Mouse (Mus musculus) hindbrain, embryonic 15.5 days (tissue): ENCODE results near the gene Larp4. TPM values are rescaled to one million over a fixed set of nuclear protein-coding genes. Genes with fewer than 3 reads are reported as not detected.

ENCODE experiments used
- ATAC-seq: fragments of 200-750 bp; cut with Nextera tagmentation; 2 replicates; pipeline ENCODE4 v1.8.0; 2017; ENCODE audit warnings: low read depth, moderate number of reproducible peaks, moderate TSS enrichment; ENCODE audit not compliant: low FRiP score
- H3K27ac ChIP-seq: fragments of 300-500 bp; sonication (generic); replicated peaks from 2 replicates; pipeline ENCODE4 v1.5.1; 2015; ENCODE audit warnings: mild to moderate bottlenecking, inconsistent platforms
- H3K27me3 ChIP-seq: fragments of 300-500 bp; sonication (generic); 2 replicates; pipeline ENCODE4 v1.6.1; 2015; ENCODE audit warnings: control low read depth, inconsistent platforms
- H3K36me3 ChIP-seq: fragments of 300-500 bp; sonication (generic); 2 replicates; pipeline ENCODE4 v1.6.1; 2015; ENCODE audit warnings: control low read depth, inconsistent platforms
- H3K4me1 ChIP-seq: fragments of 300-500 bp; sonication (generic); replicated peaks from 2 replicates; pipeline ENCODE4 v1.6.1; 2015; ENCODE audit warnings: control low read depth, inconsistent platforms
- H3K4me2 ChIP-seq: fragments of 300-500 bp; sonication (generic); 2 replicates; pipeline ENCODE4 v1.6.1; 2015; ENCODE audit warnings: moderate library complexity, mild to moderate bottlenecking, inconsistent platforms
- H3K4me3 ChIP-seq: fragments of 300-500 bp; sonication (generic); 2 replicates; pipeline ENCODE4 v1.5.1; 2015; ENCODE audit warnings: mild to moderate bottlenecking, inconsistent platforms
- H3K9ac ChIP-seq: fragments of 300-500 bp; sonication (generic); 2 replicates; pipeline ENCODE4 v1.6.1; 2015; ENCODE audit warnings: inconsistent platforms
- H3K9me3 ChIP-seq: fragments of 300-500 bp; sonication (generic); 2 replicates; pipeline ENCODE4 v1.6.1; 2016; ENCODE audit warnings: control low read depth, inconsistent platforms
- WGBS: fragments of 180-500 bp; shearing (Covaris S2); methylation state at CpG from one replicate; pipeline ENCODE4 v1.1.7; 2015; 5-methylcytosine and 5-hydroxymethylcytosine counted together
- polyA plus RNA-seq: library from polyadenylated mRNA; unstranded; fragments of >200 nt; fragmentation: Nextera tagmentation; extraction: Ambion mirVana; gene quantifications from 2 replicates; pipeline ENCODE4 v1.2.1, GENCODE M21; 2015

Gene Larp4
- polyA plus RNA-seq, 1 experiment from 2014 or later: 19.4 TPM

- Histone ChIP-seq H3K4me1 (peaks cover 56% of the 10 kb centered on the region), H3K27ac (peak overlapping the region; percentile 30), H3K9me3 (no peaks in the 10 kb centered on the region), H3K4me3 (no peak overlapping the region), H3K27me3 (no peaks in the 10 kb centered on the region), H3K9ac (no peak overlapping the region), H3K4me2 (peak overlapping the region; percentile 55), H3K36me3 (0 out of 2 replicates have a peak, but pooled peaks cover under 1% of the 10 kb centered on the region)
- 78% methylated on average over 9 of the region's 9 CpGs for WGBS
- ATAC-seq: no peak
These were observed 72.2 kb downstream of the Larp4 start for GRCm38 (mm10) chr15:100042048-100042400.

GRCm38 (mm10) chr15:100045576-100045975, 75.7 kb downstream of the Larp4 start:
- 0 out of 2 replicates have a peak, but pooled peaks cover 2% of the 10 kb centered on the region for H3K36me3 ChIP-seq
- ATAC-seq: no peak
- H3K9ac ChIP-seq: no peak overlapping the region
- no peaks in the 10 kb centered on the region for H3K27me3 ChIP-seq
- H3K4me3 ChIP-seq: no peak overlapping the region
- no peak overlapping the region for H3K4me2 ChIP-seq
- 62% methylated on average over 6 of the region's 6 CpGs for WGBS
- no peak overlapping the region for H3K27ac ChIP-seq
- H3K4me1 ChIP-seq: peaks cover 45% of the 10 kb centered on the region
- no peaks in the 10 kb centered on the region for H3K9me3 ChIP-seq

- Histone ChIP-seq H3K27me3 (no peaks in the 10 kb centered on the region), H3K9ac (no peak overlapping the region), H3K4me1 (peaks cover 36% of the 10 kb centered on the region), H3K27ac (no peak overlapping the region), H3K36me3 (0 out of 2 replicates have a peak, but pooled peaks cover 2% of the 10 kb centered on the region), H3K4me2 (no peak overlapping the region), H3K9me3 (no peaks in the 10 kb centered on the region), H3K4me3 (no peak overlapping the region)
- ATAC-seq: no peak
- 78% methylated on average over 7 of the region's 7 CpGs for WGBS
These were observed 79.7 kb downstream of the Larp4 start for GRCm38 (mm10) chr15:100049496-100050087.

DNA sequence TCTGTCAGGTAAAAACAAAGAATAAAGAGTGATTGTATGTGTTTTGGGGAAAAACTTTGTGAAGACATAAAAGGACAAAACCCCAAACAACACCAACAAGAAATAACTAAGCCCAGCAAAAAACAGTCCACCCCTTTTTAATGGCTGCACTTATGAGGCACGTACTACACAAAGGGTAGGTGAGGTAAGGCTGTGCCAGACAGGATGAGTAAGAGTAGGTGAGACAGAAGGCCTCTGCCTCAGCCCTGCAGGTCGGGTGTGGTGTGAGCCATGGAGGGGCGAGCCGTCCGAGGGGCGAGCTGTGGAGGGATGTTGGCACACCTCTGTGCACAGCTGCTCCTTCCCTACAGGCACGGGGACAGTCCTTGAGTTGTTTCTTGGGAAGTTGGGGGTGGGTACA, 81.1 kb downstream of the Larp4 start:
- no peak overlapping the region for H3K4me2 ChIP-seq
- H3K9ac ChIP-seq: no peak overlapping the region
- H3K27ac ChIP-seq: no peak overlapping the region
- H3K27me3 ChIP-seq: no peaks in the 10 kb centered on the region
- H3K36me3 ChIP-seq: 0 out of 2 replicates have a peak, but pooled peaks cover 2% of the 10 kb centered on the region
- no peak overlapping the region for H3K4me3 ChIP-seq
- ATAC-seq: no peak
- WGBS: 81% methylated on average over 7 of the region's 7 CpGs
- peaks cover 24% of the 10 kb centered on the region for H3K4me1 ChIP-seq
- H3K9me3 ChIP-seq: no peaks in the 10 kb centered on the region

DNA sequence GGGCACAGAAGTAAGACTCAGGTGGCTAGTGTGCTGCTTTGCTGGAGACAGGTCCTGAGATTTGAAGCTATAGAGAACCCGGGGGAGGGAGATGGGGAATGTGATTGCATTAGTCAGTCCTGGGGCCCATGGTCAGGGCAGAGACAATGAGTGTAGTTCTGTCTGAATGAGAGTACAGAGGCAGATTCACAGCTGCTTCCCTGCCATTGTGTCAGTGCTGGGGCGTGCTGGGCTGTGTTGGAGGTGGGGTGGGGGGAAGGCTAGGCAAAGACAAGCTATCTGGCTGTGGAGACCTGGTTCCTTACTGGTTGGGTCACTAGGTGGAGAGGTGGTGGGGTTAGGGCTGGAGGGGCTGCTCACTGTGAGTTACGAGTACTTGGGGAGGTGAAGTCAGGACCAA, 82.9 kb downstream of the Larp4 start:
- peaks cover 17% of the 10 kb centered on the region for H3K4me1 ChIP-seq
- no peak overlapping the region for H3K9ac ChIP-seq
- 14% methylated on average over 3 of the region's 3 CpGs for WGBS
- no peak overlapping the region for H3K4me3 ChIP-seq
- H3K9me3 ChIP-seq: no peaks in the 10 kb centered on the region
- no peaks in the 10 kb centered on the region for H3K27me3 ChIP-seq
- H3K36me3 ChIP-seq: no peaks in the 10 kb centered on the region
- H3K27ac ChIP-seq: no peak overlapping the region
- 0 out of 2 replicates have a peak overlapping the region, but pooled peaks have one; percentile 9 for H3K4me2 ChIP-seq
- peak; percentile 19; the same call in 1 of the 2 replicates for ATAC-seq

- Histone ChIP-seq H3K4me2 (no peak overlapping the region), H3K4me1 (peaks cover 31% of the 10 kb centered on the region), H3K27me3 (no peaks in the 10 kb centered on the region), H3K9ac (no peak overlapping the region), H3K4me3 (no peak overlapping the region), H3K27ac (no peak overlapping the region), H3K36me3 (no peaks in the 10 kb centered on the region), H3K9me3 (no peaks in the 10 kb centered on the region)
- no peak for ATAC-seq
- 91% methylated on average over 7 of the region's 7 CpGs for WGBS
These were observed 86.6 kb downstream of the Larp4 start for GRCm38 (mm10) chr15:100056397-100056908.

GRCm38 (mm10) chr15:100057698-100058097, 87.8 kb downstream of the Larp4 start:
- Histone ChIP-seq H3K4me1 (peaks cover 30% of the 10 kb centered on the region), H3K27ac (no peak overlapping the region), H3K9ac (no peak overlapping the region), H3K27me3 (no peaks in the 10 kb centered on the region), H3K36me3 (no peaks in the 10 kb centered on the region), H3K9me3 (no peaks in the 10 kb centered on the region), H3K4me2 (no peak overlapping the region), H3K4me3 (no peak overlapping the region)
- no peak for ATAC-seq
- WGBS: 78% methylated on average over 3 of the region's 3 CpGs

- no peak overlapping the region for H3K4me2 ChIP-seq
- WGBS: 90% methylated on average over 3 of the region's 3 CpGs
- H3K9ac ChIP-seq: no peak overlapping the region
- peaks cover 26% of the 10 kb centered on the region for H3K4me1 ChIP-seq
- H3K27me3 ChIP-seq: no peaks in the 10 kb centered on the region
- no peaks in the 10 kb centered on the region for H3K9me3 ChIP-seq
- no peaks in the 10 kb centered on the region for H3K36me3 ChIP-seq
- no peak overlapping the region for H3K27ac ChIP-seq
- ATAC-seq: no peak
- H3K4me3 ChIP-seq: no peak overlapping the region
These were observed 88.3 kb downstream of the Larp4 start for GRCm38 (mm10) chr15:100058143-100058542.

DNA sequence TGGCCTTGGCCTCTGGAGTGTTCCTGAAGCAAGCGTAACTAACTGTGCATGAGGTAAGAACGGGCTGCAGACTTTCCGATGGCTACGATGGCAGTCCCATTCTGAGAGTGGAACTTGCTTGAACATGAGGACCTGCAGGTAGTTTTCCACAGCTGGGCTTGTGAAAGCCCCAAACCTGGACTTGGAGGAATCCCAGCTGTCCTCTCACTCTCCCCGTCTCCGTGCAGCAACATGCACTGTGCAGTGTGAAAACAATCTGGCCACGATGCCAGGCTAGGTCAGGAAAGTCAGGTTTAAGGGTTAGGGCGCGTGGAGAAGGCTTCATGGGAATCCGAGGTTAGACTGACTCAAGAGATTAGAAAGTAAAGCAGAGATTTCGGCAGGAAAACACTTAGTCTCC, 89.0 kb downstream of the Larp4 start:
- Histone ChIP-seq H3K9me3 (no peaks in the 10 kb centered on the region), H3K9ac (no peak overlapping the region), H3K4me2 (no peak overlapping the region), H3K27ac (no peak overlapping the region), H3K4me1 (peaks cover 20% of the 10 kb centered on the region), H3K27me3 (no peaks in the 10 kb centered on the region), H3K4me3 (no peak overlapping the region), H3K36me3 (no peaks in the 10 kb centered on the region)
- ATAC-seq: no peak
- 70% methylated on average over 11 of the region's 11 CpGs for WGBS

GRCm38 (mm10) chr15:100059626-100060311, 89.9 kb downstream of the Larp4 start:
- 77% methylated on average over 7 of the region's 7 CpGs for WGBS

DNA sequence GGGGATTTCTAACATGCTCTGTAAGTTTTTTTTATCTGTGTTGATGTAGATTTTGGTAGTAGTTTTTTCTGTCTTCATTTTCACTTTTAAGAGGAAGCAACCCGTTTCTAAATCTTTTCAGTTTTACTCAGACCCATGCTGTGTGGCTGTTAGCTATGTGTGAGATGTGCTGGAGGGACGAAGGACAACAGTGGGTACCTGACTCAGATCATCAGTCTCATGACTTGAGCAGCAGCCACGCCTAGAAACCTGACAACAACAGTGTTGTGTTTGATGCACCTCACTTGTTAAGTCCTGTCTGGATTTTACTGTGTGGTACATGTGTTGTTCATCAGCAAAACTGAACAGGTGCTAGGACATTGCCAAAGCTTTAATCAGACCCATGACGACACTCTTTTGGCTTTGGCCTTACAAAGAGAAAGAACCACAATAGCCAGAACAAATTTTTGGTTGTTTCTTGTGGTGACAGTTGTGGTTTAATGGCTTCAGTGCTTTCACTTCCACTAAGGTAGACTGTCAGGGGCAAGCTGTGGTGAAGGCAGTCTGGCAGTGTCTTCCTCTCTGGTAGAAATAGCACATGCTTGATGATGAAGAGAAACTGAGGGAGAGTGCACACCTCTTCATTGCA, 90.8 kb downstream of the Larp4 start:
- Histone ChIP-seq H3K9ac (no peak overlapping the region), H3K9me3 (no peaks in the 10 kb centered on the region)
- ATAC-seq: no peak

More at GRCm38 (mm10) chr15:100059626-100060311, 89.9 kb downstream of the Larp4 start:
- Histone ChIP-seq H3K27me3 (no peaks in the 10 kb centered on the region), H3K4me2 (no peak overlapping the region), H3K9me3 (no peaks in the 10 kb centered on the region), H3K9ac (no peak overlapping the region), H3K4me3 (no peak overlapping the region), H3K27ac (no peak overlapping the region), H3K4me1 (peaks cover 20% of the 10 kb centered on the region), H3K36me3 (no peaks in the 10 kb centered on the region)
- ATAC-seq: no peak

DNA sequence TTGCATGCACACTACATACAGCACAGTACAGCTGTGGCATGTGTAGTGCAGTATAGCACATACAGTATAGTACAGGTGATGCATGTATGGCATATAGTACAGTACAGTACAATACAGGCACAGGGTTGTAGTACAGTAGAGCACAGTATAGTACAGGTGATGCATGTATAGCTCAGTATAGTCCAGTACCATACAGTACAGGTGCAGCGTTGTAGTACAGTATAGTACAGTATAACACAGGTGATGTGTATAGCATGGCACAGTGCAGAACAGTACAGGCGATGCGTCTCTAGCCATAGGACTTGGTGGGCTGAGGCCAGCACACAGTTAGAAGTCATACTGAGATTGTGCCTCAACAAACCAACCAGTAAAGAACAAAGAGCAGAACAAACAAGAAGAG, 91.5 kb downstream of the Larp4 start:
- no peak overlapping the region for H3K9ac ChIP-seq
- peaks cover 21% of the 10 kb centered on the region for H3K4me1 ChIP-seq
- ATAC-seq: peak; percentile 31; the same call in 1 of the 2 replicates
- 100% methylated on average over 3 of the region's 3 CpGs for WGBS
- H3K4me3 ChIP-seq: no peak overlapping the region
- H3K9me3 ChIP-seq: no peaks in the 10 kb centered on the region
- H3K27ac ChIP-seq: no peak overlapping the region
- H3K36me3 ChIP-seq: no peaks in the 10 kb centered on the region
- no peak overlapping the region for H3K4me2 ChIP-seq
- no peaks in the 10 kb centered on the region for H3K27me3 ChIP-seq

More for the DNA sequence above, 90.8 kb downstream of the Larp4 start:
- Histone ChIP-seq H3K4me3 (no peak overlapping the region), H3K36me3 (no peaks in the 10 kb centered on the region), H3K27ac (no peak overlapping the region), H3K27me3 (no peaks in the 10 kb centered on the region), H3K4me2 (no peak overlapping the region), H3K4me1 (peaks cover 20% of the 10 kb centered on the region)
- WGBS: 76% methylated on average over 4 of the region's 4 CpGs
